Mouse (Mus musculus): Measurements from ENCODE around the gene Rad17. TPM values are rescaled to one million over a fixed set of nuclear protein-coding genes. Genes with fewer than 3 reads are reported as not detected.

The Rad17 gene
- 26.5 and 31.2 TPM in 2 replicates for polyA plus RNA-seq (2014; fragmentation: Nextera tagmentation; extraction: Ambion mirVana)

DNA sequence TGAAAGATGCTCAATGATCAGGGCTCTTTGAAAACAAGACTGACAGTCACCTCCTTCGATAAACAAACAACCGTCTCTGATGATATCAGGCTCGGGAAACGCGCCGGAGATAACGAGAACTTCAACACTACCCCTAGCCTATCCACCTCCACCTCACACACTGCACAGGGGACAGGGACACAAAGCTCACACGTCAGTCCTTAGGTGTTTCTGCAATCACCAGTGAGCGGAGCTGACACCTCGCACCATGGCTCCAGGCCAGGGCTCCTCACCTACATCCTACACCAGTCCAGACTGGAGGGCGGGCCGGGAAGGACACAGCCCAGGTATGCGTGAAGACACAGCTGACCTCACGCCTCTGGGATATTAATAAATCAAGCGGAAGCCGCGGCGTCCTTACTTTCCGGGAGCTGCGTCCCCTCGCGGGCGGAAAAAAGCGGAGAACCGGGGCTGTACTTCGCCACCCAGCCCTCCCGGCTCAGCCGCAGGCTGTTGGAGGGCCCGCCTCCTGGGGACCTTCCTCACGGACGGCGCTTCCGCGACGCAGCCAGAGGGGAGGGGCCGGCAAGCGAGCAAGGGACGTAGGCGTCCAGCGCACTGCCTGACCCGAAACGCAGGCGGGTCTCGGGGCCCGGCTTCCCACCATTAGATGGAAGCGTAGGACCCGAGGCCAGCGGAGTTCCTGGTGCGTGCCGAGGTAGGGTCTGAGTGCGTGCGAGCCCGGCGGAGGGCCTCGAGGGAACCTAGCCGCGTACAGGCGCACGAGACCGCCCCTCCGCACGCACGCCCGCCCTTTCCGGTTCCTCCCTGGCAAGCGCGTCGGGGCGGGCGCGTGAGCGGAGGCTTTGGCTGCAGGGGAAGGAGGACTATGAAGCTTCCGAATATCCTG is at the start of gene Rad17, which contains the start of gene Ak6:
TSS of gene Rad17 (minus strand) at position 502 of the 889 bp plus-strand sequence.
TSS of gene Ak6 (plus strand) at position 430 of the 889 bp plus-strand sequence.
- Histone ChIP-seq H3K4me3 (ENCODE audit: low read depth, low read length) (peak within 1 kb of the TSS; percentile 90), H3K9me3 (ENCODE audit: control insufficient read depth, low read length) (no peaks in the 10 kb centered on the region), H3K9ac (ENCODE audit: low read length) (peak within 1 kb of the TSS; percentile 79), H3K4me1 (ENCODE audit: control insufficient read depth, insufficient read depth, low read length) (peaks cover 7% of the 10 kb centered on the region), H3K4me2 (peak within 1 kb of the TSS; percentile 89), H3K36me3 (ENCODE audit: control insufficient read depth, insufficient read depth, low read length) (0 out of 2 replicates have a peak, but pooled peaks cover 2% of the 10 kb centered on the region), H3K27me3 (ENCODE audit: control insufficient read depth, insufficient read depth, low read length) (no peaks in the 10 kb centered on the region), H3K27ac (ENCODE audit: low read depth, low read length) (peak within 1 kb of the TSS; percentile 85)
- WGBS, result under 1% methylated on average over 66 of the region's 73 CpGs
- ATAC-seq (ENCODE audit: low FRiP score), result peak; percentile 99
- peak; percentile 100 for DNase-seq (ENCODE audit: low spot score, missing footprints)

DNA sequence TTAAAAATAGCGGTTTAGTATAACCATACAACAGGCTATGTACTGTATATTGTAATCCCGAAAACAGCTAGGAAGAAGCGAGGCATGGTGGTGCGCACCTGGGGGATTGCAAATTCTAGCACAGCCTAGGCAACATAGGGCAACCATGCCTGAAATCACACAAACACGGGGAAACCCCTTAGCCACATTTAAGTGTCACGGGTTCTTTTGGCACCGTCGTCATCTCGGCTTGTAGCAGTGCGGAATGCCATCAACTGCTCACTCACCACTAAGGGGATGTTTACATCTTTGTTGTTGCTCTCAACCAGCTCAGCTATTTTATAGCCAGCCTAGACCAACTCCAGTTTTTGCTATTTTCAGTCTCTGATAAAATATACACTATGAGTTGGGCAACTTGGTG is 48.0 kb upstream of the Rad17 start:
- WGBS, result 95% methylated on average over 10 of the region's 10 CpGs
- no peak overlapping the region for H3K4me3 ChIP-seq (ENCODE audit: low read depth, low read length)
- peaks cover 8% of the 10 kb centered on the region; the same call in 1 of the 2 replicates for H3K36me3 ChIP-seq (ENCODE audit: control insufficient read depth, insufficient read depth, low read length)
- no peaks in the 10 kb centered on the region for H3K27me3 ChIP-seq (ENCODE audit: control insufficient read depth, insufficient read depth, low read length)
- H3K9me3 ChIP-seq (ENCODE audit: control insufficient read depth, low read length), result no peaks in the 10 kb centered on the region
- ATAC-seq (ENCODE audit: low FRiP score), result no peak
- no peak overlapping the region for H3K9ac ChIP-seq (ENCODE audit: low read length)
- no peak overlapping the region for H3K4me2 ChIP-seq
- DNase-seq (ENCODE audit: low spot score, missing footprints), result no peak
- H3K27ac ChIP-seq (ENCODE audit: low read depth, low read length), result no peak overlapping the region
- no peaks in the 10 kb centered on the region for H3K4me1 ChIP-seq (ENCODE audit: control insufficient read depth, insufficient read depth, low read length)

DNA sequence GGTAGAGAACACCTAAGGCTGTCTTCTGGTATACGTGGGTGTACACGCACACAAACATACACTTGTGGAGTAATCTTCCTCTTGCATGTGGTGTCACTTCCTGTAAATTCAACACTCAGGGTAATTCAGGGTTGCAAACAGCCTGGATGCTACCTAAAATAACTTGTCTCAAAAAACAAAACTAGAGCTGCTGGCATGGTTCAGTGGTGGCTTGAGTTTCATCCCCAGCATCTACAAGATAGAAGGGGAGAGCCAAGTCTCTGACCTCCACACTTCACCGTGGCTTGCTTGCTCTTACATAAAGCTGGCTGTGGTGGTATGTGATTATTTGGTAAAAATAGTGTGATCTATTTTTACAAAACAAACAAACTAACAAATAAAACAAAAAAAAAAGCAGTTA is 46.7 kb upstream of the Rad17 start:
- Histone ChIP-seq H3K4me3 (ENCODE audit: low read depth, low read length) (no peak overlapping the region), H3K27ac (ENCODE audit: low read depth, low read length) (no peak overlapping the region), H3K27me3 (ENCODE audit: control insufficient read depth, insufficient read depth, low read length) (no peaks in the 10 kb centered on the region), H3K4me1 (ENCODE audit: control insufficient read depth, insufficient read depth, low read length) (no peaks in the 10 kb centered on the region), H3K36me3 (ENCODE audit: control insufficient read depth, insufficient read depth, low read length) (peaks cover 4% of the 10 kb centered on the region; the same call in 1 of the 2 replicates), H3K4me2 (no peak overlapping the region), H3K9me3 (ENCODE audit: control insufficient read depth, low read length) (no peaks in the 10 kb centered on the region), H3K9ac (ENCODE audit: low read length) (no peak overlapping the region)
- DNase-seq (ENCODE audit: low spot score, missing footprints), result no peak
- 92% methylated on average over 3 of the region's 3 CpGs for whole genome bisulfite sequencing
- no peak for ATAC-seq (ENCODE audit: low FRiP score)

DNA sequence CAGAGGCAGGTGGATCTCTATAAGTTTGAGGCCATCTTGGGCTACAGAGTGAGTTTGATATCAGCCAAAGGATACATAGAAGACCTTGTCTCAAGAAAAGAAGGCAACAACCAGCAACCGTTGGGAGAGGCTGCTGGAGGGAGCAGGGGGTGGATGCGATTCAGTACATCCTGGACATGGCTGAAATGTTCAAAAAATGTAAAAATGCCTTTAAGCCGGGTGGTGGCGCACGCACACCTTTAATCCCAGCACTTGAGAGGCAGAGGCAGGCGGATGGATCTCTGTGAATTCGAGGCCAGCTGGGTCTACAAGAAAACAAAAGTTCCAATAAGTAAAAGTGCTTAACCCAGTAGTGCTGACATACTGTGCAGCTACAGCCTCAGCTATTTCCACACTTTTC is 36.7 kb upstream of the Rad17 start:
- Histone ChIP-seq H3K36me3 (ENCODE audit: control insufficient read depth, insufficient read depth, low read length) (no peaks in the 10 kb centered on the region), H3K27ac (ENCODE audit: low read depth, low read length) (no peak overlapping the region), H3K27me3 (ENCODE audit: control insufficient read depth, insufficient read depth, low read length) (no peaks in the 10 kb centered on the region), H3K4me3 (ENCODE audit: low read depth, low read length) (no peak overlapping the region), H3K9ac (ENCODE audit: low read length) (no peak overlapping the region), H3K9me3 (ENCODE audit: control insufficient read depth, low read length) (no peaks in the 10 kb centered on the region), H3K4me1 (ENCODE audit: control insufficient read depth, insufficient read depth, low read length) (no peaks in the 10 kb centered on the region), H3K4me2 (no peak overlapping the region)
- WGBS, result 63% methylated on average over 7 of the region's 7 CpGs
- ATAC-seq (ENCODE audit: low FRiP score) (no peak), DNase-seq (ENCODE audit: low spot score, missing footprints) (no peak)

DNA sequence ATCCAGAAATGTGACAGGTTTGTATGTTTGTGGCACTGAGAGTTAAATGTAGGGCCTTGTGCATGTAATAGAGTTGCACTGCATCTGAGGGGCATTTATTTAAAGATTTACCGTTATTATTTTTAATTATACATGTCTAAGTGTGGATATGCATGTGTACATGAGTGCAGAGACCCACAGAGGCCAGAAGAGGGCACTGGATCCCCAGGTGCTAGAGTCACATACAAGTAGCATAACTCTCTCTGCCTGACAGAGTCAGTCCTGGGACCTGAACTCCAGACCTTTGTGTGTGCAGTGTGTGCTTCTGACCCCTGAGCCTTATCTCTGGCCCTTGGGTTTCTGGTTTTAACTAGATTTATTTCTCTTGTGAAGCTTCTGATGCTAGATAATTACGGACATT is 33.5 kb upstream of the Rad17 start:
- DNase-seq (ENCODE audit: low spot score, missing footprints), result no peak
- Histone ChIP-seq H3K4me3 (ENCODE audit: low read depth, low read length) (no peak overlapping the region), H3K27me3 (ENCODE audit: control insufficient read depth, insufficient read depth, low read length) (no peaks in the 10 kb centered on the region), H3K9me3 (ENCODE audit: control insufficient read depth, low read length) (no peaks in the 10 kb centered on the region), H3K9ac (ENCODE audit: low read length) (no peak overlapping the region), H3K27ac (ENCODE audit: low read depth, low read length) (no peak overlapping the region), H3K4me1 (ENCODE audit: control insufficient read depth, insufficient read depth, low read length) (no peaks in the 10 kb centered on the region), H3K36me3 (ENCODE audit: control insufficient read depth, insufficient read depth, low read length) (no peaks in the 10 kb centered on the region), H3K4me2 (no peak overlapping the region)
- WGBS, result 79% methylated on average over 2 of the region's 2 CpGs
- no peak for ATAC-seq (ENCODE audit: low FRiP score)

DNA sequence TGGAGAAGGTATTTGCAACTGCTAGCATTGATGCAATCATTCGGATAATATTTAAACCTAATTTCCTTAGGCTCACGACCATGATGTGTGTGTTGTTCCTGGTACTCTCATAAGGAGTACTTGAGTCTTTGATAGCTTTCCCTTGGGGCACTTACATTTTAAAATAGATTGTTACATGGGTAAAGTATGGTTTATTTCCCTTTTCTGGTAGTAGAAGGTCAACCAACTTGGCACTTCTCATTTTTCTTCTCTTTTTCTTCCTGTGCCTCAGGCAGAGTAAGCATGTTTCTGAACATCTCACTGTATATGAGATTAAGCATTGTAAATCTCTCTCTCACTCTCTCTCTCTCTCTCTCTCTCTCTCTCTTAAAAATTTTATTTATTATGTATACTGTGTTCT is 32.0 kb upstream of the Rad17 start:
- no peaks in the 10 kb centered on the region for H3K27me3 ChIP-seq (ENCODE audit: control insufficient read depth, insufficient read depth, low read length)
- no peak overlapping the region for H3K9ac ChIP-seq (ENCODE audit: low read length)
- no peak overlapping the region for H3K27ac ChIP-seq (ENCODE audit: low read depth, low read length)
- no peak overlapping the region for H3K4me3 ChIP-seq (ENCODE audit: low read depth, low read length)
- DNase-seq (ENCODE audit: low spot score, missing footprints), result no peak
- no peaks in the 10 kb centered on the region for H3K4me1 ChIP-seq (ENCODE audit: control insufficient read depth, insufficient read depth, low read length)
- ATAC-seq (ENCODE audit: low FRiP score), result no peak
- H3K36me3 ChIP-seq (ENCODE audit: control insufficient read depth, insufficient read depth, low read length), result no peaks in the 10 kb centered on the region
- no peak overlapping the region for H3K4me2 ChIP-seq
- WGBS, result 92% methylated on average over 2 of the region's 2 CpGs
- H3K9me3 ChIP-seq (ENCODE audit: control insufficient read depth, low read length), result no peaks in the 10 kb centered on the region

DNA sequence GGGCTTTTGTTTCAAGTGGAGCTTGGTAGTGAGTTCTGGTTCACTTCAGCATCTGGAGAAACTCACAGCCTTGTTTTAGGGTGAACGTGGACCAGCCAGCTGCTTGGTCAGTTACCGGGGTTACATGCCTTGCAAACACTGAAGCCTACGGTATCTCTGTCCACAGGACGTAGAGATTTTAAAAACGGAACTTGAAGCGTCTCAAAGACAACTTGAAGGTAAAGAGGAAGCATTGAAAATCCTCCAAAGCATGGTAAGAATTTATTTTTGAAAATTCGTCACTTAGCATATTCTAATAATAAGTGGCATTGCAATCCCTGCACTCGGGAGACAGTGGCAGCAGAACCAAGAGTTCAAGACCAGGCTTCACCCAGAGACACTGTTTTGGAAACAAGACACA is 30.8 kb upstream of the Rad17 start:
- 90% methylated on average over 8 of the region's 8 CpGs for WGBS
- H3K36me3 ChIP-seq (ENCODE audit: control insufficient read depth, insufficient read depth, low read length), result no peaks in the 10 kb centered on the region
- no peaks in the 10 kb centered on the region for H3K9me3 ChIP-seq (ENCODE audit: control insufficient read depth, low read length)
- no peak overlapping the region for H3K4me2 ChIP-seq
- H3K4me1 ChIP-seq (ENCODE audit: control insufficient read depth, insufficient read depth, low read length), result no peaks in the 10 kb centered on the region
- DNase-seq (ENCODE audit: low spot score, missing footprints) (no peak), ATAC-seq (ENCODE audit: low FRiP score) (no peak)
- H3K4me3 ChIP-seq (ENCODE audit: low read depth, low read length), result no peak overlapping the region
- H3K9ac ChIP-seq (ENCODE audit: low read length), result no peak overlapping the region
- no peaks in the 10 kb centered on the region for H3K27me3 ChIP-seq (ENCODE audit: control insufficient read depth, insufficient read depth, low read length)
- no peak overlapping the region for H3K27ac ChIP-seq (ENCODE audit: low read depth, low read length)

DNA sequence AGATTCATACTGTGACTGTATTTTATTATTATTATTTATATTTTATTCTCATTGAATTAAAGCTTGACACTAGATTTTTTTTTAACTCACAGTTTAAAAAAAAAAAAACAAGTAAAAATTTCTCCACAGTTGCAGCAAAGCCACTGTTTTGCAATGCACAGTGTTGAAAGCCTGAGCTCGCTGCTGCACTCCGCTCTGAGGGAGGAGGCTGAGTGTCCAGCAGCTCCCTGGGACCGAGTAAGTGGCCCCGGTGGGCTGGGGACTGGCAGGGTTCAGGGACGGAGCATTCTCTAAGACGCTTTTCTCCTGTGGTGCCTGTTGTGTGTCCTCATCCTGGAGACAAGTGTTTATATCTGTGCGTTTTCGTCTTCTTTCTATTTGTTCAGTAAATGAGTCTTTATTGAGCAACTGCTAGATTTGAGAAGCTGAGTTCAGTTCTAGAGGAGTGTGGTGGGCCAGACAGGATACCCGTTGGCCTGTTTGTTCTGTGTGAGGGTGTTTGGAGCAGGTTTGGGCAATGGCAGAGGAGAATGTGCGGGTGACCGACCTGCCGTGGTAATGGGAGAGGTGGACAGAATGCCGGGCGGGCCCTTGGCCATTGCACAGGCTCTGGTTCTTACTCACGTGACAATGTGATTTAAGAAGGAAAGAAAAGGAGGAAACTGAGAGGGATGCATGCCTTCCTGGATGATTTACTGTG is 25.2 kb upstream of the Rad17 start:
- ATAC-seq (ENCODE audit: low FRiP score) (no peak), DNase-seq (ENCODE audit: low spot score, missing footprints) (no peak)
- Histone ChIP-seq H3K27ac (ENCODE audit: low read depth, low read length) (no peak overlapping the region), H3K36me3 (ENCODE audit: control insufficient read depth, insufficient read depth, low read length) (no peaks in the 10 kb centered on the region), H3K9ac (ENCODE audit: low read length) (no peak overlapping the region), H3K4me2 (no peak overlapping the region), H3K27me3 (ENCODE audit: control insufficient read depth, insufficient read depth, low read length) (no peaks in the 10 kb centered on the region), H3K4me1 (ENCODE audit: control insufficient read depth, insufficient read depth, low read length) (no peaks in the 10 kb centered on the region), H3K9me3 (ENCODE audit: control insufficient read depth, low read length) (no peaks in the 10 kb centered on the region; the same call in 1 of the 2 replicates), H3K4me3 (ENCODE audit: low read depth, low read length) (no peak overlapping the region)
- WGBS, result 86% methylated on average over 15 of the region's 15 CpGs

Data from midbrain, embryonic 11.5 days (tissue).